Mouse (Mus musculus): Measurements from ENCODE around the gene Rhobtb1. TPM values are rescaled to one million over a fixed set of nuclear protein-coding genes. Genes with fewer than 3 reads are reported as not detected.

Gene Rhobtb1
- total and polyA plus RNA-seq, 2 experiments from 2014 or later = 29.9 to 38.4 TPM

- TF ChIP-seq CTCF (IDR thresholded peaks at IDR 0.05; ENCODE audit: low read depth) (no peak), EP300 (IDR thresholded peaks at IDR 0.05; ENCODE audit: low read depth) (no peak)
- Histone ChIP-seq H3K9ac (replicated peaks; ENCODE audit: low read depth, low read length) (no peak overlapping the region), H3K4me3 (ENCODE audit: low read depth, low read length) (no peak overlapping the region), H3K27me3 (ENCODE audit: control insufficient read depth, insufficient read depth, low read length) (no peaks in the 10 kb centered on the region), H3K36me3 (replicated peaks; ENCODE audit: control insufficient read depth, insufficient read depth, low read length) (peaks cover 12% of the 10 kb centered on the region), H3K4me1 (ENCODE audit: control insufficient read depth, insufficient read depth) (peaks cover 32% of the 10 kb centered on the region), H3K27ac (ENCODE audit: low read depth) (no peak overlapping the region), H3K9me3 (replicated peaks; ENCODE audit: control insufficient read depth, low read length) (no peaks in the 10 kb centered on the region), H3K4me2 (ENCODE audit: low read depth, low read length) (no peak overlapping the region)
- ATAC-seq (ENCODE audit: insufficient read depth, low read depth) (no peak), DNase-seq (ENCODE audit: low spot score) (no peak)
- 90% methylated on average over 4 of the region's 4 CpGs for WGBS
Observed at GRCm38 (mm10) chr10:69217127-69217690, 66.0 kb downstream of the Rhobtb1 start.

- H3K4me3 ChIP-seq (ENCODE audit: low read depth, low read length) = no peak overlapping the region
- peak overlapping the region; percentile 71 for H3K27ac ChIP-seq (ENCODE audit: low read depth)
- DNase-seq (ENCODE audit: low spot score) = peak; percentile 75
- peaks cover 35% of the 10 kb centered on the region for H3K4me1 ChIP-seq (ENCODE audit: control insufficient read depth, insufficient read depth)
- no peaks in the 10 kb centered on the region for H3K9me3 ChIP-seq (replicated peaks; ENCODE audit: control insufficient read depth, low read length)
- 42% methylated on average over 14 of the region's 14 CpGs for WGBS
- TF ChIP-seq EP300 (IDR thresholded peaks at IDR 0.05; ENCODE audit: low read depth) (peak; percentile 73; the same call in 1 of the 2 replicates), CTCF (IDR thresholded peaks at IDR 0.05; ENCODE audit: low read depth) (no peak)
- no peak overlapping the region for H3K9ac ChIP-seq (replicated peaks; ENCODE audit: low read depth, low read length)
- peak; percentile 83 for ATAC-seq (ENCODE audit: insufficient read depth, low read depth)
- H3K4me2 ChIP-seq (ENCODE audit: low read depth, low read length) = no peak overlapping the region
- H3K27me3 ChIP-seq (ENCODE audit: control insufficient read depth, insufficient read depth, low read length) = no peaks in the 10 kb centered on the region
- peaks cover 19% of the 10 kb centered on the region for H3K36me3 ChIP-seq (replicated peaks; ENCODE audit: control insufficient read depth, insufficient read depth, low read length)
Observed at GRCm38 (mm10) chr10:69218458-69219288, 67.4 kb downstream of the Rhobtb1 start.

DNA sequence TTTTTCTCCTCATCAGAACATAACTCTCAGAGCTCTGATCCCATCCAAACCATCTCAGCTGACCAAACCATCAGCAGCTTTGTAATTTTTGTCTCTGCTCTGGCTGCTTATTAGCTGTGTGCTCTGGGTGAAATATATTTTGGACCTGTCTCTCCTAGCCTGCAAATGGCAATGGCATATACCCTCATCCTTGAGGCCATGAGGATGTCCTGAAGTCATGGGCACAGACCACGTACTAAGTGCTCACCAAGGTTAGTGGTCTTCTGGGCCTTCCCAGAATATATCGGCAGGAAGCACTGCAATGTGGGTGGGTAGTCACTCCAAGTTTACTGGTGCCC, 68.0 kb downstream of the Rhobtb1 start:
- Histone ChIP-seq H3K9ac (replicated peaks; ENCODE audit: low read depth, low read length) (no peak overlapping the region), H3K4me2 (ENCODE audit: low read depth, low read length) (no peak overlapping the region), H3K27me3 (ENCODE audit: control insufficient read depth, insufficient read depth, low read length) (no peaks in the 10 kb centered on the region), H3K4me3 (ENCODE audit: low read depth, low read length) (no peak overlapping the region), H3K27ac (ENCODE audit: low read depth) (peak overlapping the region; percentile 71), H3K36me3 (replicated peaks; ENCODE audit: control insufficient read depth, insufficient read depth, low read length) (peaks cover 21% of the 10 kb centered on the region), H3K9me3 (replicated peaks; ENCODE audit: control insufficient read depth, low read length) (no peaks in the 10 kb centered on the region), H3K4me1 (ENCODE audit: control insufficient read depth, insufficient read depth) (peaks cover 29% of the 10 kb centered on the region)
- 44% methylated on average over 2 of the region's 2 CpGs for WGBS
- ATAC-seq (ENCODE audit: insufficient read depth, low read depth) (no peak), DNase-seq (ENCODE audit: low spot score) (no peak)
- no peak for TF ChIP-seq EP300 (IDR thresholded peaks at IDR 0.05; ENCODE audit: low read depth)
- TF ChIP-seq CTCF (IDR thresholded peaks at IDR 0.05; ENCODE audit: low read depth) = no peak

DNA sequence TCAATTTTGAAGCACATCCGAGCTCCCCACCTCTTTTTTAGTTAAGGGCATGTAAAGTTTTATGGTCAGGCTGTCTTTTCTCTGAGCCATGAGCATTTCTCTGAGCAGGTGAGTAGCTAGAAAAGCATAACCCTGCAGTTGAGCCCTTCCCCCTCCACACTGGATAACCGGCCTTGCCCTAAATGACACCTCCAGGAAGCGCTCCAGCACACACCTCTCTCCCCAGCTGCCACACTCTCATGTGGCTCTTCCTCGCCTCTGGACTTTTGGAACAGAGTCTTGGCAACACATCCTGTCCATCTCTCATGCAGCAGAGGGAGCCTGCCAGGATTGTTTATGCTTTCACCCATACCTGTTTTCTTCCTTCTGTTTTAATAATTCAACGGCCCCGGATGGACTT, 69.1 kb downstream of the Rhobtb1 start:
- WGBS = 72% methylated on average over 6 of the region's 6 CpGs
- H3K36me3 ChIP-seq (replicated peaks; ENCODE audit: control insufficient read depth, insufficient read depth, low read length) = peaks cover 25% of the 10 kb centered on the region
- no peak for ATAC-seq (ENCODE audit: insufficient read depth, low read depth)

DNA sequence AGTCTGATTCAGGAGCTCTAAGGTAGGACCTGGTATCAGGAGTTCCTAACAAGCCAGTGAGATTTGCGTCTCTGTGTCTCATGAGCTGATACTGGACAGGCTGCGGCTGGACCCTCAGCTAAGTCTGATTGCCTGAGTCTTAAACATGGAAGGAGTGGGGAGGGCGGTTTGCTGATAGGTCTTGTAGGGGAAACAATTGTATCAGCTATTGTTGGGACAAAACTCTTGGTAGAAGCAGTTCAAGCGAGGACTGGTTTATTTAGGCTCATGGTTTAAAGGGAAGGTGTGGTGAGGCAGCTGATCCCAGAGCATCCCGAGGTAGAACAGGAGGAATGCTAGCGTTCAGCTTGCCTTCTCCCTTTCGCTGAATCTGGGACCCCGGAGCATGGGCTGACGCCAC, 69.9 kb downstream of the Rhobtb1 start:
- DNase-seq (ENCODE audit: low spot score) = no peak
- Histone ChIP-seq H3K27ac (ENCODE audit: low read depth) (no peak overlapping the region), H3K9me3 (replicated peaks; ENCODE audit: control insufficient read depth, low read length) (no peaks in the 10 kb centered on the region), H3K9ac (replicated peaks; ENCODE audit: low read depth, low read length) (no peak overlapping the region), H3K4me1 (ENCODE audit: control insufficient read depth, insufficient read depth) (peaks cover 27% of the 10 kb centered on the region), H3K4me2 (ENCODE audit: low read depth, low read length) (no peak overlapping the region), H3K36me3 (replicated peaks; ENCODE audit: control insufficient read depth, insufficient read depth, low read length) (peaks cover 25% of the 10 kb centered on the region), H3K4me3 (ENCODE audit: low read depth, low read length) (no peak overlapping the region), H3K27me3 (ENCODE audit: control insufficient read depth, insufficient read depth, low read length) (no peaks in the 10 kb centered on the region)
- 90% methylated on average over 9 of the region's 9 CpGs for WGBS
- no peak for ATAC-seq (ENCODE audit: insufficient read depth, low read depth)
- TF ChIP-seq EP300 (IDR thresholded peaks at IDR 0.05; ENCODE audit: low read depth) (no peak), CTCF (IDR thresholded peaks at IDR 0.05; ENCODE audit: low read depth) (no peak)

More for the DNA sequence above, 69.1 kb downstream of the Rhobtb1 start:
- Histone ChIP-seq H3K4me2 (ENCODE audit: low read depth, low read length) (no peak overlapping the region), H3K9ac (replicated peaks; ENCODE audit: low read depth, low read length) (no peak overlapping the region), H3K9me3 (replicated peaks; ENCODE audit: control insufficient read depth, low read length) (no peaks in the 10 kb centered on the region), H3K4me1 (ENCODE audit: control insufficient read depth, insufficient read depth) (peaks cover 26% of the 10 kb centered on the region), H3K4me3 (ENCODE audit: low read depth, low read length) (no peak overlapping the region), H3K27me3 (ENCODE audit: control insufficient read depth, insufficient read depth, low read length) (no peaks in the 10 kb centered on the region), H3K27ac (ENCODE audit: low read depth) (no peak overlapping the region; the same call in 1 of the 2 replicates)
- no peak for TF ChIP-seq EP300 (IDR thresholded peaks at IDR 0.05; ENCODE audit: low read depth)
- TF ChIP-seq CTCF (IDR thresholded peaks at IDR 0.05; ENCODE audit: low read depth) = 0 out of 2 replicates have a peak, but pooled peaks have one; percentile 8
- no peak for DNase-seq (ENCODE audit: low spot score)
